Comparison of ENCODE assay signal across 8 mouse cellular contexts in the genomic region with DNA sequence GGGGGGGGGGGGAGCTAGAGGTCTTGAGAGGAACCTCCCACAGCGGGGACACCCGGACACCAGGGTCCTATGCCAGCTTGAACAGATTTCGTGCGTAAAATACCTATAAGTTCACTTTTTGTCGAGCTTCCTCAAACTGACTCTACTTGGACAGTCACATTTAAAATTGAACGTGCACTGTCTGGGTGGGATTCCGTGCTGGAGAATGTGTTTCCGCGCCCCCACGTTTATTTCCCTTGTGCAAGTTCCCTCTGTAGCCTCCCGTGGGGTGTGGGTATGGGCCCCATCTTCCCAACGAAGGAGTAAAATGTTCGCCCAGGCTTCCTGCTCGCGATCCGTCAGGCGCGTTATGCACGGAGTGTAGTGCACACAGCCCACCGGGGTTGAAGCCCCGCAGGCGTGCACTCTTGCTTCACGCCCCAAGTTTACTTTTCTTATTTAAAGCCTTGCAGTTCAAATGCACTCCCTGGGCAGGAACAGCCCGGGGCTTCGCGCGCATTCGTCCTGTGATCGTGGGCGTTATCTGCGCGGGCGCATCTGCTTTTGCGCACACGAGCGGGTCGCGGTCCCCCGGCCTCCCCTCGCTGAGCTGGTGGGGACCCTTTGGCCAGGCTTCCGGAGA.
DNase-seq lines count a peak whose midpoint lies in the region; ATAC-seq and TF ChIP-seq lines count a peak whose summit lies in the region.

No protein-coding gene starts in this region.

- TF ChIP-seq CTCF in brain, embryonic 14.5 days (IDR thresholded peaks at IDR 0.05; ENCODE audit: borderline replicate concordance, extremely low read depth, insufficient read depth, insufficient read length): no peak

- H3K9ac ChIP-seq in heart, embryonic 11.5 days (ENCODE audit: low read depth, low read length): 0 out of 2 replicates have a peak overlapping the region, but pooled peaks have one; percentile 34
- H3K9ac ChIP-seq in hindbrain, embryonic 15.5 days: peak overlapping the region; percentile 13; the same call in 1 of the 2 replicates
- H3K9ac ChIP-seq in midbrain, embryonic 13.5 days (replicated peaks): peak overlapping the region; percentile 39

- H3K4me3 ChIP-seq in heart, embryonic 11.5 days (ENCODE audit: low read depth, low read length): peak overlapping the region; percentile 60
- H3K4me3 ChIP-seq in hindbrain, embryonic 15.5 days: peak overlapping the region; percentile 44
- H3K4me3 ChIP-seq in midbrain, embryonic 13.5 days (replicated peaks): peak overlapping the region; percentile 48

- ATAC-seq in heart, embryonic 11.5 days (replicated peaks; ENCODE audit: insufficient number of reproducible peaks, low FRiP score, low TSS enrichment): no peak
- ATAC-seq in hindbrain, embryonic 15.5 days (ENCODE audit: low FRiP score, low read depth): peak; percentile 56; the same call in 1 of the 2 replicates
- ATAC-seq in midbrain, embryonic 13.5 days: peak; percentile 32; the same call in 1 of the 2 replicates

- no peak for TF ChIP-seq POLR2A in brain, embryonic 14.5 days (IDR thresholded peaks at IDR 0.05; ENCODE audit: borderline replicate concordance, extremely low read depth, insufficient read depth, insufficient read length, poor library complexity, severe bottlenecking)

- H3K27me3 ChIP-seq in heart, embryonic 11.5 days (ENCODE audit: control insufficient read depth, insufficient read depth, low read length): no peaks in the 10 kb centered on the region
- peaks cover 16% of the 10 kb centered on the region; the same call in 1 of the 2 replicates for H3K27me3 ChIP-seq in hindbrain, embryonic 15.5 days
- peaks cover 16% of the 10 kb centered on the region for H3K27me3 ChIP-seq in midbrain, embryonic 13.5 days

- no peak overlapping the region for H3K27ac ChIP-seq in heart, embryonic 11.5 days (ENCODE audit: low read depth, low read length)
- no peak overlapping the region for H3K27ac ChIP-seq in hindbrain, embryonic 15.5 days (replicated peaks)
- no peak overlapping the region for H3K27ac ChIP-seq in midbrain, embryonic 13.5 days

- H3K9me3 ChIP-seq in heart, embryonic 11.5 days (replicated peaks; ENCODE audit: control insufficient read depth, low read length): no peaks in the 10 kb centered on the region
- H3K9me3 ChIP-seq in hindbrain, embryonic 15.5 days: no peaks in the 10 kb centered on the region
- no peaks in the 10 kb centered on the region for H3K9me3 ChIP-seq in midbrain, embryonic 13.5 days

- no peak for DNase-seq in heart, adult 8-10 months (ENCODE audit: low spot score)
- DNase-seq in brain, embryonic 14.5 days (ENCODE audit: low read depth): peak; percentile 26
- no peak for DNase-seq in cerebellum, adult 8-10 months
- DNase-seq in right cerebral cortex, postnatal 4 days: no peak
- DNase-seq in gastrocnemius, postnatal 14 days: no peak

- intact Hi-C loops in gastrocnemius, postnatal 14 days (cut with DNase I; ENCODE audit: low total_unique reads): no loop called here

- H3K4me2 ChIP-seq in heart, embryonic 11.5 days: peak overlapping the region; percentile 91
- peak overlapping the region; percentile 98 for H3K4me2 ChIP-seq in hindbrain, embryonic 15.5 days
- peak overlapping the region; percentile 89 for H3K4me2 ChIP-seq in midbrain, embryonic 13.5 days (replicated peaks)

- no peaks in the 10 kb centered on the region for H3K36me3 ChIP-seq in heart, embryonic 11.5 days (ENCODE audit: control insufficient read depth, insufficient read depth, low read length)
- no peaks in the 10 kb centered on the region for H3K36me3 ChIP-seq in hindbrain, embryonic 15.5 days
- no peaks in the 10 kb centered on the region for H3K36me3 ChIP-seq in midbrain, embryonic 13.5 days

- H3K4me1 ChIP-seq in heart, embryonic 11.5 days (ENCODE audit: control insufficient read depth, insufficient read depth, low read length): no peaks in the 10 kb centered on the region
- H3K4me1 ChIP-seq in hindbrain, embryonic 15.5 days (replicated peaks): peaks cover 16% of the 10 kb centered on the region
- H3K4me1 ChIP-seq in midbrain, embryonic 13.5 days (replicated peaks): peaks cover 16% of the 10 kb centered on the region

- 1% methylated on average over 41 of the region's 41 CpGs for WGBS in heart, embryonic 11.5 days (ENCODE audit: insufficient replicate concordance)
- under 1% methylated on average over 41 of the region's 41 CpGs for WGBS in hindbrain, embryonic 15.5 days
- under 1% methylated on average over 41 of the region's 41 CpGs for WGBS in midbrain, embryonic 13.5 days
